Mouse (Mus musculus) stomach, postnatal 0 days (tissue): ENCODE data around the gene Foxp2.

Experiments
- CTCF ChIP-seq: IDR thresholded peaks from 2 replicates; pipeline ENCODE4 v1.5.1; 2016; ENCODE audit warnings: antibody characterized with exemption, low read depth, mild to moderate bottlenecking, moderate library complexity
- EP300 ChIP-seq: optimal IDR thresholded peaks from 2 replicates; pipeline ENCODE3; 2016; ENCODE audit warnings: antibody characterized with exemption

DNA sequence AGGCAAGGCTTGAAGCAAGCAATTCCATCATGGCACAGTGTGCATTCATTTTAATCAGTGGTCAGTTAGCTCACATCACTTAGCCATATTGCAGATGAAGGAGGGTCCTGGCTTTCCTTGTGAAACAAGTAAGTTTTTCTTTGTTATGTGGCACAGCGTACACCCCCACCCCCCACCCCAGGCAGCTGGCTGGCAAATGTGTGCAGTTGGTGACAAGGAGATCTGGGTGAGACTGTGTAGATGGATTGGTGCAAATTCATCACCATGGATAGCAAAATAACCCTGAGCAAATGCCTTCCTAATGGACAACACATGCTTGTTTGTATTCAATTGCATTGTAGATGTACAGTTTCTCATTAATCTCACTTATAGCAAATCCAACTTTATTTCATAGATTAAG, 240.9 kb downstream of the Foxp2 start:
- no peak for TF ChIP-seq CTCF
- TF ChIP-seq EP300, result no peak
